Mouse (Mus musculus): Measurements from ENCODE around the gene Rab3il1. TPM values are rescaled to one million over a fixed set of nuclear protein-coding genes. Genes with fewer than 3 reads are reported as not detected.

Gene Rab3il1
- polyA plus RNA-seq (2017; shearing (Covaris generic)) = not detected

GRCm38 (mm10) chr19:10001206-10001969 is at the start of gene Rab3il1, which contains the start of gene Best1:
Gene Rab3il1, plus strand, starts transcription at chr19:10001669.
Gene Best1, minus strand, starts transcription at chr19:10001633.

GRCm38 (mm10) chr19:9980258-9980657 is 21.2 kb upstream of the Rab3il1 start, which contains the start of gene Fth1:
Gene Fth1, plus strand, starts transcription at chr19:9980598.

GRCm38 (mm10) chr19:10041388-10042148 is 40.1 kb downstream of the Rab3il1 start, which contains the start of gene Fads3:
Gene Fads3, plus strand, starts transcription at chr19:10041569.

Other genes starting within 250 kb of the Rab3il1 start
- gene Scgb2a2, start 154.1 kb upstream of the Rab3il1 start, polyA plus RNA-seq (2017; shearing (Covaris generic)) = not detected
- 42.4 TPM for gene Incenp, start 102.1 kb upstream of the Rab3il1 start, polyA plus RNA-seq (2017; shearing (Covaris generic))
- gene Fth1, start 21.1 kb upstream of the Rab3il1 start, polyA plus RNA-seq (2017; shearing (Covaris generic)) = 3,576 TPM
- 0.55 TPM for gene Best1, start within 50 bp of the Rab3il1 start, polyA plus RNA-seq (2017; shearing (Covaris generic))
- 0.33 TPM for gene Fads3, start 39.9 kb downstream of the Rab3il1 start, polyA plus RNA-seq (2017; shearing (Covaris generic))
- 0.34 TPM for gene Fads2, start 100.1 kb downstream of the Rab3il1 start, polyA plus RNA-seq (2017; shearing (Covaris generic))
- 7.1 TPM for gene Fads1, start 181.2 kb downstream of the Rab3il1 start, polyA plus RNA-seq (2017; shearing (Covaris generic))
- 204 TPM for gene Tmem258, start 202.3 kb downstream of the Rab3il1 start, polyA plus RNA-seq (2017; shearing (Covaris generic))
- gene Fen1, start 202.5 kb downstream of the Rab3il1 start, polyA plus RNA-seq (2017; shearing (Covaris generic)) = 20.3 TPM
- 0.15 TPM for gene Myrf, start 239.1 kb downstream of the Rab3il1 start, polyA plus RNA-seq (2017; shearing (Covaris generic))

Data from effector memory CD4-positive, alpha-beta T cell, adult 7 months (primary cell).